Mouse (Mus musculus) lung, postnatal 0 days (tissue): ENCODE data around the gene Cntnap3. TPM values are rescaled to one million over a fixed set of nuclear protein-coding genes. Genes with fewer than 3 reads are reported as not detected.
A peak's percentile ranks its signal among the peaks of the same experiment; 100 is the strongest.
"Not testable (repeated sequence)": the region's sequence is repeated elsewhere in the genome, so short reads cannot be mapped to it uniquely, and the experiment has no call there.

Source experiments
- ATAC-seq: fragments of 200-750 bp; cut with Nextera tagmentation; 2 replicates; pipeline ENCODE4 v1.8.0; 2017; ENCODE audit warnings: moderate library complexity
- DNase-seq: peaks from one replicate; pipeline ENCODE4 v3.0.0-alpha.2; 2016; ENCODE audit warnings: low spot score
- H3K27ac ChIP-seq: fragments of 300-500 bp; sonication (generic); 2 replicates; pipeline ENCODE4 v1.5.1; 2014; ENCODE audit warnings: antibody characterized with exemption, mild to moderate bottlenecking, low read length, mixed read lengths
- H3K27me3 ChIP-seq: fragments of 300-500 bp; sonication (generic); replicated peaks from 2 replicates; pipeline ENCODE4 v1.6.1; 2014; ENCODE audit warnings: low read length, mixed read lengths; ENCODE audit not compliant: insufficient read depth
- H3K36me3 ChIP-seq: fragments of 300-500 bp; sonication (generic); 2 replicates; pipeline ENCODE4 v1.6.1; 2014; ENCODE audit warnings: low read length, mixed read lengths; ENCODE audit not compliant: insufficient read depth
- H3K4me1 ChIP-seq: fragments of 300-500 bp; sonication (generic); 2 replicates; pipeline ENCODE4 v1.6.1; 2014; ENCODE audit warnings: antibody characterized with exemption, low read depth, low read length, mixed read lengths; ENCODE audit not compliant: insufficient read depth
- H3K4me2 ChIP-seq: fragments of 300-500 bp; sonication (generic); replicated peaks from 2 replicates; pipeline ENCODE4 v1.6.1; 2014; ENCODE audit warnings: low read depth, mild to moderate bottlenecking, low read length, moderate library complexity, mixed read lengths
- H3K4me3 ChIP-seq: fragments of 300-500 bp; sonication (generic); 2 replicates; pipeline ENCODE4 v1.5.1; 2014; ENCODE audit warnings: low read depth, low read length
- H3K9ac ChIP-seq: fragments of 300-500 bp; sonication (generic); replicated peaks from 2 replicates; pipeline ENCODE4 v1.6.1; 2014; ENCODE audit warnings: low read depth, mild to moderate bottlenecking
- H3K9me3 ChIP-seq: fragments of 300-500 bp; sonication (generic); 2 replicates; pipeline ENCODE4 v1.6.1; 2016; ENCODE audit warnings: low read length, mixed read lengths
- CTCF ChIP-seq: IDR thresholded peaks from 2 replicates; pipeline ENCODE4 v1.5.1; 2016; ENCODE audit warnings: antibody characterized with exemption, mild to moderate bottlenecking
- EP300 ChIP-seq: IDR thresholded peaks from 2 replicates; pipeline ENCODE4 v1.6.1; 2016; ENCODE audit warnings: antibody characterized with exemption, mild to moderate bottlenecking, control low read depth
- WGBS: fragments of 180-500 bp; shearing (Covaris S2); extraction: QIAGEN DNeasy Blood & Tissue Kit; methylation state at CpG from one replicate; pipeline ENCODE4 v1.1.7; 2014; 5-methylcytosine and 5-hydroxymethylcytosine counted together
- polyA plus RNA-seq: library from polyadenylated mRNA; unstranded; fragments of >200 nt; fragmentation: Nextera tagmentation; extraction: Ambion mirVana; gene quantifications from 2 replicates; pipeline ENCODE4 v1.2.1, GENCODE M21; 2015

Gene Cntnap3
- polyA plus RNA-seq, result not detected in 2 replicates

- peak; percentile 10; the same call in 1 of the 2 replicates for TF ChIP-seq CTCF
- TF ChIP-seq EP300, result no peak
- DNase-seq (no peak), ATAC-seq (no peak)
- Histone ChIP-seq H3K36me3 (no peaks in the 10 kb centered on the region), H3K4me1 (no peaks in the 10 kb centered on the region), H3K4me2 (no peak within 1 kb of the TSS), H3K9ac (no peak within 1 kb of the TSS), H3K27ac (no peak within 1 kb of the TSS), H3K27me3 (no peaks in the 10 kb centered on the region), H3K4me3 (no peak within 1 kb of the TSS), H3K9me3 (no peaks in the 10 kb centered on the region)
- 9% methylated on average over 16 of the region's 16 CpGs for WGBS
These were observed at the start of gene Cntnap3 for GRCm38 (mm10) chr13:64903585-64904208. Gene Cntnap3, minus strand, starts transcription at chr13:64903955.

DNA sequence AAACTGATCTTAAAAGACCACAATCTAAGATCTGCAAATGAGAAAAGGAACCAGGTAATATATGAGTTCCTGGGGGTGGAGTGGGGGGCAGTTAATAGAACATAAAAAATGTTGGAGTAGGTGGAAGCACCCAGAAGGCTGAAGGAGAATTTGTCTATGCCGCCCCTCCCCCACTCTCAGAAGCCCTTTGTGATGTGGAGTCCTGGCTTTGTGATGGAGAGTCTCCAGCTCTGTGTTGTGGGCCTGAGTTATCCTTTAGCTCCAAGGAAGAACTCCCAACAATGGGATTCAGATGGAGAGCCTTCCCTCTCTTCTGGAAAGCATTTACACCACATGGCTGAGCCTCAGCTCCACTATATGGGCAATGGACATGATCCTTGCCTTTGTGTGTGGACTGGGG, 13.4 kb upstream of the Cntnap3 start, which contains the start of gene Spata31:
Gene Spata31, plus strand, starts transcription at position 216 of the 400 bp plus-strand sequence.
- Histone ChIP-seq H3K4me2 (no peak within 1 kb of the TSS), H3K9ac (no peak within 1 kb of the TSS), H3K27ac (no peak within 1 kb of the TSS), H3K27me3 (no peaks in the 10 kb centered on the region), H3K4me3 (no peak within 1 kb of the TSS), H3K36me3 (no peaks in the 10 kb centered on the region), H3K9me3 (no peaks in the 10 kb centered on the region), H3K4me1 (no peaks in the 10 kb centered on the region)
- no peak for ATAC-seq
- no peak for DNase-seq
- WGBS, result 63% methylated on average over 1 of the region's 1 CpGs
- TF ChIP-seq EP300 (no peak), CTCF (no peak)

GRCm38 (mm10) chr13:64903132-64903531, 623 bp downstream of the Cntnap3 start:
- Histone ChIP-seq H3K4me2 (no peak overlapping the region), H3K4me1 (no peaks in the 10 kb centered on the region), H3K27me3 (no peaks in the 10 kb centered on the region), H3K9me3 (no peaks in the 10 kb centered on the region), H3K36me3 (no peaks in the 10 kb centered on the region), H3K27ac (no peak overlapping the region), H3K4me3 (no peak overlapping the region), H3K9ac (no peak overlapping the region)
- TF ChIP-seq CTCF, result no peak
- no peak for TF ChIP-seq EP300
- ATAC-seq (no peak), DNase-seq (no peak)
- WGBS, result 32% methylated on average over 1 of the region's 1 CpGs

DNA sequence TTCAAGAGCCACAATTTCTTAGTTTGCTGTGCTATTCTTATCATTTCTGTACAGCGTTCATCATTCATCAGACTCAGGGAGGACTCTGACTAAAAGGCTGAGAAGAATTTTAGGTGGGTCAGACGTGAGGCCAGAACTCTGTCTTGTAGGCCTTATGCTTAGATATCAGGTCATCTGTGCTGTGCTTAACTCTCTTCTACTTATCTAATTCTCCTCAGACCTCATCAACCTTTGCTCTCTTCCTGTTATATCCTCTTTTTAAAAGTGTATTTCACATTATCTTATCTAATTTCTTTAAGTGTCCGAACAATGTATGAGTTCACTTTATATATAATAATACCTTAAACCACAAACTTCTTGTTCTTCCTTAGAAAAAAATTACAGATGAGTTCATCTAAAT, 38.4 kb downstream of the Cntnap3 start:
- Histone ChIP-seq H3K36me3 (no peaks in the 10 kb centered on the region), H3K27ac (no peak overlapping the region), H3K9ac (no peak overlapping the region), H3K4me2 (no peak overlapping the region), H3K4me1 (no peaks in the 10 kb centered on the region), H3K9me3 (no peaks in the 10 kb centered on the region), H3K27me3 (no peaks in the 10 kb centered on the region), H3K4me3 (no peak overlapping the region)
- WGBS, result 73% methylated on average over 3 of the region's 3 CpGs
- TF ChIP-seq CTCF, result no peak
- TF ChIP-seq EP300, result no peak
- ATAC-seq (no peak), DNase-seq (no peak)

DNA sequence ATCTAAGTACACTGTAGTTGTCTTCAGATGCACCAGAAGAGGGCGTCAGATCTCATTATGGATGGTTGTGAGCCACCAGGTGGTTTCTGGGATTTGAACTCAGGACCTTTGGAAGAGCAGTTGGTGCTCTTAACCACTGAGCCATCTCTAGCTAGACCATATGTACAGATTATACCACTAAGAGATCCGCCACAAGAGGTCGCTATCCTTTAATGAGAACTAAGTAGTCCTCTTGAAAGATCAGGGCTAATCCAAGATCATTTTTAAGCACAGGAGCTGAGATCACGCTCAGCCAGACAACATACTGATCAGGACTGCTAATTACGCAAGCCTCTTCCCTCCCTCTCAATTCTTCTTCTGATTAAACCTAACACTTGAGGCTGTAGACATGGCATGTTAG, 78.9 kb downstream of the Cntnap3 start:
- H3K9me3 ChIP-seq, H3K9ac ChIP-seq, H3K4me1 ChIP-seq, H3K27ac ChIP-seq, H3K4me2 ChIP-seq, H3K27me3 ChIP-seq, DNase-seq, H3K36me3 ChIP-seq, H3K4me3 ChIP-seq, ATAC-seq: not testable (repeated sequence)
- 46% methylated on average over 5 of the region's 5 CpGs for WGBS

GRCm38 (mm10) chr13:64745383-64745782, 158.4 kb downstream of the Cntnap3 start:
- Histone ChIP-seq H3K4me3 (no peak overlapping the region), H3K27ac (no peak overlapping the region), H3K27me3 (no peaks in the 10 kb centered on the region), H3K4me1 (no peaks in the 10 kb centered on the region), H3K9ac (no peak overlapping the region), H3K4me2 (no peak overlapping the region), H3K9me3 (no peaks in the 10 kb centered on the region), H3K36me3 (no peaks in the 10 kb centered on the region)
- 72% methylated on average over 3 of the region's 3 CpGs for WGBS
- TF ChIP-seq CTCF (no peak), EP300 (no peak)
- ATAC-seq (no peak), DNase-seq (no peak)

DNA sequence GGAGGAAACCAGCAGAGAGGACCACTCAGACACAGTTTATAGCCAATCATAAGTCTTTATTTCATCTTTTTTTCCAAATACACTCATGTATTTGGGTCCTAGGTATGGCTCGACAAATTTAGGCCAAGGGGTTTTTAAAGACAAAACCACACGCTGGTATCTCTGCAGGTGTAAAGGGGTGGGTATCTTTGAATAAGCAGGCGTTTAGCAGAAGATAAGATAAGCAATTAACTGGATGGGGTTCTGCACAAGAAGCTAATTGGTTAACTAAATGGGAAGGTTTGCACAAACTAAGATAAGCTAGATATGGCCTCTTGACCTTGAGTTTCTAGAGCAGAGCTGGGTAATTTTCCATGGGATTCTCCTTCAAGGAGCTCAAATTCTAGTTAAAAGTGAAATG, 171.5 kb downstream of the Cntnap3 start:
- no peaks in the 10 kb centered on the region for H3K9me3 ChIP-seq
- no peak overlapping the region for H3K9ac ChIP-seq
- no peak overlapping the region for H3K4me3 ChIP-seq
- H3K27me3 ChIP-seq, result no peaks in the 10 kb centered on the region
- DNase-seq, result no peak
- TF ChIP-seq EP300 (no peak), CTCF (no peak)
- H3K36me3 ChIP-seq, result no peaks in the 10 kb centered on the region
- no peak overlapping the region for H3K4me2 ChIP-seq
- H3K4me1 ChIP-seq, result no peaks in the 10 kb centered on the region
- H3K27ac ChIP-seq, result no peak overlapping the region
- WGBS, result 30% methylated on average over 3 of the region's 3 CpGs
- no peak for ATAC-seq
